Mouse (Mus musculus) adrenal gland, postnatal 4 days (tissue): Measurements from ENCODE around the gene Fasl. TPM values are rescaled to one million over a fixed set of nuclear protein-coding genes. Genes with fewer than 3 reads are reported as not detected.

Experiments used
- DNase-seq, 2 experiments: peaks; one replicate each; pipeline ENCODE4 v3.0.0; 2021 to 2022; ENCODE audit warnings: low spot score in 2 of 2, mixed read lengths in 2 of 2
- long read RNA-seq, 2 experiments: library from polyadenylated mRNA; stranded (forward); transcript quantifications; one replicate each; pipeline ENCODE4 v2.0.0; 2021
- total RNA-seq, 2 experiments: library from RNA; stranded (reverse); gene quantifications; 2 replicates each; pipeline ENCODE4 v1.2.3; 2021

The Fasl gene
- not detected for total RNA-seq
- long read RNA-seq, experiment 1 = 0 reads
- long read RNA-seq, experiment 2 = 0 reads

DNA sequence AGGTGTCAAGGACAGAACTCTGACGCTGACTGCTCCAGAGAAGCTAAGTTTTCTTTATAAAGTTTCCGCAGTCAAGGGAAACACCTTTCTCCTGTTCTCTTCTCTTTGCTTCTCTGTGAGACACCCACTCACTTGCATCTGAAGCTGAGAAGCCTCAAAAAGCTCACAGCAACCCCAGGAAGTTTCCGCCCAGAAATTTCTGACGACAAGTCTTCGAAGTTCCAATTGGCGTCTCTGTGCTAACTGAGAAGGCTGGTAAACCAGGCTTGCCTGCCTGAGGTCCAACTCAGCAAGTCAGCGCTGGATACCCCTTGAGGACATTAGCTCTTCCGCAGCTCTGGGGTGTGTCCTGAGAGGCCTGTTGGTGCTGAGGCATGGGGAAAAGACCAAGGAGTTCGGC, at the start of gene Fasl:
Gene Fasl (minus strand): TSS at position 157 of the 400 bp plus-strand sequence.
- no peak for DNase-seq

DNA sequence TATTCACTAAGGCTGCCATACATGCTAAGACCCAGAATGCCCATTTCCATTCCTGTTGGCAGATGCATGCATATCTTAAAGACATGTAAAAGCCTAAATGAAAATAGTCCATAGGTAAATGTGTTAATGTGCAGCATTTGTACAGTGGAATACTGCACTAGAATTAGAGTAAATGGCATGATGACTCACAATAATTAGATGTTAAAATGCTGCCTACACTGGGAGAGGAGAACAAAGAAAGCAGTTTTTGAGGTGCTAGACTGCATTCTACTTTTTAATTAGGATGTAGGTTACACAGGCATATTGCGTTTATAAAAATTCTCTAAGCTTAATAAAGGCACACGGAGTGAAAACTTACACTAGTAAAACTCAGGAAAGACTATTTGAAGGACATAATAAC, 38.4 kb upstream of the Fasl start:
- DNase-seq = no peak

DNA sequence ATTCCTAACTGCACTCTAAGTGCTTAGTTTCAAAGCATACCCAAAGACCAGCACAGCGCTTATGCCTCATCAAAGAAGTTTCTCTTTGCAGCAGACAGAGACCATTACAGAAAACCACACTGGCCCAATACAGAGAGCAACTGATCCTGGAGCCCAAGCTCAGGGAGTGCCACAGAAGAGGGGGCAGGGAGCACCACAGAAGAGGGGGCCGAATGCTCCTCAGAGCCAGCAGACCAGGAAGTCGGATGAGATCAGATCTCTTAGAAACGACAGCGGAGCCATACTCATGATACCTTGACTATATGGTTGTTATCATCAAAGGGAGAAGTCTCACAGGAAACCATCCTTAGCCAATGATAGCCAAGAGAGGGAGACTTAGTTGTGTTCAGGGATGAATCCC, 21.1 kb upstream of the Fasl start:
- DNase-seq = no peak

DNA sequence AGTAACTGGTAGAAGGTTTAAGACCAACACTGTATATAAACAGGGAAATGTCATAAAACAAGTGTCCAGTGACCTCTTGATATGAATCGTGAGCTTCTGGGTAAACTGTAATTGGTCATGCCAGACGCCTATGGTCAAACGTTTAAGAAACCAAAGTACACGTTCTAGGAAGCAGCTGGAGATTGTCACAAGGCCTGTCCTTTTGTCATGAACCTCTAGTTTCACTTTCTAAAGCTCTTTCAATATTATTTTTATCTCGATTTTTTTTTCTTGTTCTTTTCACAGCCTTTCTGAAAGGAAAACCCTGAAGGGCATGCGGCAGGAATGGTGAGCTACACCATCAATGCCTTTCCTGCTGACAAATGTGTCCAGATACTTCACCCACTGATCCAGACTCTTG, 20.7 kb upstream of the Fasl start:
- no peak for DNase-seq

DNA sequence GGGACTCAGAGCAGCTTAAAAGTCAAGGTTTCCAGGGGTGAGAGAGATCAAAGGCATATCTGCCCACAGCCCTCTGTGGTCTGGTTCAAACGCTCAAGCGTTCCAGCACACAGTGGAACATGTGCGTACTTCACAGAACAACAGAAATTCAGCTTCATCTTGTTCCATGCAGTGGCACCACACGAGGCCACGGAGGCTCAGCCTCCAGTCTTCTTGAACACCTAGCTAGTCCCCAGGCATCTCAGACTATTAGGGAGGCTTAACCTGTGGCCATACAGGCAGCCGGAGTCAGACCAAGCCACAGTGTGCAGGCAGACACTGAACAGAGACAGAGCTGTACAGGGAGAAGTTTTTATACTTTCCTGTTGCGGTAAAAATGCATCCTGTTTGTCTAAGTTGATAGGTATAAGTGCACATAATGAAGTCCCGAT, 16.3 kb upstream of the Fasl start:
- DNase-seq = no peak

DNA sequence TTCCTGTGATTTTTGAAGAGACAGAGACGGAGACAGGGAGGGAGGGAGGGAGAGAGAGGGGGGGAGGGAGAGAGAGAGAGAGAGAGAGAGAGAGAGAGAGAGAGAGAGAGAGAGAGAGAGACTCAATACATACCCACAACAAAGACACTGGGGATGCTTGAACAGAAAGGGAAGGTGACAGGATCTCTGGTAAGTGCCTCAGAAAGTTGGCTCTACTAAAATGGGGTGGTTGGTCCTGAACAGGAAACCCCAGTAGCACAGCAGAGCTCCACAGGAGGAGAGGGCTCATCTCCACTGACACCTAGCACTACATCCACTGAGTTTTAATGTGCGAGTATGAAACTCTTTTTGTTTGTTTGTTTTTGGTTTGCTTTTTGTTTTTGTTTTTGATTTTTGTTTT, 13.0 kb upstream of the Fasl start:
- DNase-seq = no peak

DNA sequence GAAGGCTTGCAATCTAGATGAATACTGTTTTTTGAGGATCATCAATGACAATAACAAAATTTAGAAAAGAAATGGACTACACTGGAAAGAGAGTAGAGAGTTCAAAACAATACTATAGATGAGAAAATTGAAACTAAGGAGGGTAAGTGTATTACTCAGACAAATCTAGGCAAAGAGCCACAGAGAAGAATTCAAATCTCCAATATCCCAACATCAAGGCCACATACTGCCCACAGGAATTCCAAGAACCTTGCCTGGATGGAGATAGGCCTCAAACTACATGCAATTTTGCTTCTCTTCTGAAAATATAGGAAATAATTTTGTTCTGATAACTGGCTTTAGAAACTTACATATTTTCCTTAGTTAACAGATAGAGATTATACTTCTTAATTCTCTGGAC, 12.0 kb upstream of the Fasl start:
- DNase-seq = no peak

DNA sequence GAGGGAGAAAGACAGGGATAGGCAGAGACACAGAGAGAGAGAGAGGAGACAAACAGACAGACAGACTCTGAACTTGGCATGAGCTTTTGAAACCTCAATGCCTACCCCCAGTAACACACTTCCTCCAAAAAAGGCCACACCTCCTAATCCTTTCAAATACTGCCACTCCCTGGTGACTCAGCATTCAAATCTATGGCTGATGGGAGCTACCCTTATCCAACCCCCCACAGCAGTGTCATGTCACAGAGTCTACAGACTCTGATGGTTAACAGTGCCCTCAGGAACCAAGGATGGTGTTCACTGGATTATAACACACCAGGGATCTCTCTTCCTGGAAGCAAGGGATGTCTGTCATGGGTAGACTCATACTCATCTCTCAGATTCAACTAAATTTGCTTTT, 11.5 kb upstream of the Fasl start:
- DNase-seq = no peak

DNA sequence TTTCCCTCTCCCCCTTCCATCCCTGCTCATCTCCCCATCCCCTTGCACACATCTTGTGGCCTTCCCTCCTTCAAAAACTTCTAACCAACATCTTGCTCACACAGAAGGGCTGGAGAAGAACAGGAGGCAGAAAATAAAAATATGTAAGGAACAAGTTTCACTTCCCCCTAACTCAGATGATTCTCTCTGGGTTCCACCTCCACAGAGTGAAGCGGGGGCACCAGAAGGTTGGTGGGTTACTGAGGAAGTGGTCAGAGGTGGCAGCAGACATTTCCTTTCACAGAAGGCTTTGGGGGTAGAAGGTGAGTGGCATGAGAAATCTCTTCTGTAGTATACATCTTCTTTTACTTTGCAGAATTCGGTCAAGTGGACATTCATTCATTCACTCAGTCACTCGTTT, 10.6 kb upstream of the Fasl start:
- no peak for DNase-seq

DNA sequence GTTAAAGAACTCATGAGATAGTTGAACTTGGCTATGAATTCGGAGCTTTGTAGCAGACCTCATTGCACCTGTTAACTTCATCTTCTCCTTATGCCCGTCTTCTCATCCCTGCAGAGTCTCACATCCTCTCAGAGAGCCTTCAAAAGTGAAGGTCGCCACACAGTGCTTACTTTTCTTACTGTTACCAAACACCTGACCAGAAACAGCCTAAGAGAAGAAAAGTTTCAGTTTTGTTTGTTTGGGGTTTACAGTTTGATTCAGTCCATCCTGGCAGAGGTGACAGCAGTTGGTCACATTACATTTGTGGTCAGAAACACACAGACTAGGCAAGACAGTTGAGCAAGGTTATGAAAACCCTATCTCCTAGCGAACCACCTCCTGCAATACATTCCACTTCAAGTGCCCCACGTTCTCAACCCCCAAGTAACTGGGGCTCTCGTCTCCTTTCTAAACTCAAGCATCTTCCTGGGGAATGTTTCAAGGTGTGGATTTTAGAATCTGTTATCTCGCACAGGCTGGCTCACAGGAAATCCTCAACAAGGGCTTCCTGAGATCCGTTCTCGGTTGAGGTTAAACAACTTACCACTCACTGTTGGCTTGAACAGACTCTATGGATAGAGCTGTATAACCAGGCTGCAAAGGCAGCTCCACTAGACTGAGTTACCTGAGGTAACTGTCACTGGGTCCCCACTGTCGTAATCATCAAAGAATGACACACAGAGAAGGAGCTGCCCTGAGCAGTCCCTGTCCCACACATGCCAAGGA, 6.3 kb upstream of the Fasl start:
- DNase-seq = no peak

DNA sequence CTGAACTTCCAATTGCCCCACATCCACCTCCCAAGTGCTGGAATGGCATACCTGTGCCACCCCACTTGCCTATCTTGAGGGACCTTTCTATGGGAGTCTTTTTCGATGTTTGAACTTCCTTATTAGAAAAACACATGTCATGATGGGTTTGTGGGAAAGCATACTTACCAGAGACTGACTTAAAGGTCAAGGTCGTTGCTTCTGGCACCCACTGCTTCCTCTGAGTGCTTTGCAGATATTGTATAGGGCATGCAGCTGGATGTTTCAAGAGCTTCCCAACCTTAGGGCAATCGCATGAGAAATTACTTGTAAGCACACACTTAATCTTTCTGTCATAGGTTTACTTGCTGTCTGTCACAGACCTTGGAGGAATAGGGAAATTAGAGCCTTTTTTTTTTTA, 5.0 kb upstream of the Fasl start:
- no peak for DNase-seq

DNA sequence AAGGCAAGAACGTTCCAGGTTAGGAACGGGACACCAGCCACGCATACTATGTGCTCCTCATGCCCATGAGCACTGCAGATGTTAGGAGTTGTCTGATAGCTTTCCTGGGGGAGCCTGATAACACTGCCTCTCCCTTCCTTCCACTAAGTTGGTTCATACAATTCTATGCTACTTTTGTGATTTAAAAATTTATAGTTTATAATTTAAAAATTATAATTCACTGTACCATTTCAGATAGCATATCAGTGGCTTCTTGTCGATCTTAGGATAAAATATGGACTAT, 4.3 kb upstream of the Fasl start:
- DNase-seq = no peak

DNA sequence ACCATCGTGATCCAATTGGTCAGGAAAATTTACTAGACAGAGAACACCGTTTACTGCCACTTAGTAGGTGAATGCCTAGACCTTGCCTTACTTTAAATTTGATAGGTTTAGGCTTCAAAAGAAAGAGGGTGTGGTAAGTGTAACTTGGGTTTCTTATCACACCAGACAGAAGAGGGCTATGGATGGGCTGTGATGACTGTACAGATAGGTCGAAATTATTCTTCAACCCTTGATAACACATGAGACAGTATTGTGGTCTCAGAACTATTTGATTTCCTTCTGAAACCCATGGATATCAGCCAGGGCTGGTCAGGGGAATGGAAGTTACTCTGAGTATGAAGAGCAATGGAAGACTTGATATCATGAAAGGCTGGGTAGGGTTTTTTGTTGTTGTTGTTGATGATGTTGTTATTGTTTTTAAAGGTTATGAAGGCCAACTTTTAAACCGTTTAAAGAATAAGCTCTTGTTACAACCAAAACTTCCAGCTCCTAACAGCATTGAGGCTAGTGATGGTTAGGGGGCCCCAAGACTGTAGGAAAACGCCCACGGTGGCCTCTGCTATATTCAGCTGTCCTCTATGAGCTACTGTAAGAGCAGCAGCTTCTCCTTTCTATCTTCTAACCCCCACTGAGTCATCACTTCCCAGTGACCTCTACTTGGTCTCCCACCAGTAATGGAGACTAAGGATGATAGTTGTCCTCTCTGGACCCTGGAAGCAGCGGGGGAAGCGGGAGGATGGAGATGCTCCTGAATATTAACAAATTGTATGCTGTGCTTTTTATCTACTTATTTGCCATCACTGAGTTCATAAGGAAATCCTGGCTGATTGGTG, 3.8 kb upstream of the Fasl start:
- no peak for DNase-seq

DNA sequence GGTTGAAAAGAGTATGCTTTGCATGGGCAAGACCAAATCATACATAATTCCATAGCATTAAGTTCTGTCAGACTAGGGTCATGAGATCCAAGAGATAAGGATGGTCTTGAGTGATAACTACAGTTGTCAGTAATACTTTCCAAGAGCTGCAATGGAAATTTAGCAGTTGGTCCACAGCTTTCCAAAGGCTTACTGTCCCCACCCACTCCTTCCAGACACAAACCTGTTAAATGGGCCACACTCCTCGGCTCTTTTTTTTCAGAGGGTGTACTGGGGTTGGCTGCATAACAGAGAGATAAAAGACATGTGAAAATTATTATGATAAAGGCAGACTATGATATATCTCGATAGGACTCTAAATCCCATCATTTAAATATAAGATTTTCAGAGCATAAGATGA, 5.6 kb downstream of the Fasl start:
- DNase-seq = no peak

DNA sequence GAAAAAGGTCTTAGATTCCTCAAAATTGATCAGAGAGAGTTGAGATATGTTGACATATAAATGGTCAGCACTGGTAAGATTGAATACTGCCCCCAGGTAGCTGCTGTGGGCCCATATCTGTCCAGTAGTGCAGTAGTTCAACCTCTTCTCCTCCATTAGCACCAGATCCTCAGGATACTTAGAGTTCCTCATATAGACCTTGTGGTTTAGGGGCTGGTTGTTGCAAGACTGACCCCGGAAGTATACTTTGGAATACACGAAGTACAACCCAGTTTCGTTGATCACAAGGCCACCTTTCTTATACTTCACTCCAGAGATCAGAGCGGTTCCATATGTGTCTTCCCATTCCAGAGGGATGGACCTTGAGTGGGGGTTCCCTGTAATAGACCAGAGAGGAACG, 6.7 kb downstream of the Fasl start:
- DNase-seq = no peak

DNA sequence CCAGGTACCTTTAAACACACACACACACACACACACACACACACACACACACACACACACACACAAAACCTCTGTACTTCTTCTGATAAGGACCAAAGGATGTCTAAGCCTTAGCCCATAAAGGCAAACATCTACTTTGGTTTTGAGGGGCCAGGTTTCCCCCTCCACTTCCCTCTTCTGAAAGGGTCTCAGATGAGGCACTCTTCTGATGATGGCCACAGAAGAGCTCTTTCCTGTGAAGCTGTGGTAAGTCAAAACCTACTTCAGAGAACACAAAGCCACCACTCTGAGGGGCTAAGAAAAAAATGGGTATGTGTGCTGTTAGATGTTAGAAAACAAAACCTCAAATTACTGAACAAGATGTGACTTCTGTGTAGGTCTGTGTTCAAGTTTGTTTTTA, 9.2 kb downstream of the Fasl start:
- no peak for DNase-seq

DNA sequence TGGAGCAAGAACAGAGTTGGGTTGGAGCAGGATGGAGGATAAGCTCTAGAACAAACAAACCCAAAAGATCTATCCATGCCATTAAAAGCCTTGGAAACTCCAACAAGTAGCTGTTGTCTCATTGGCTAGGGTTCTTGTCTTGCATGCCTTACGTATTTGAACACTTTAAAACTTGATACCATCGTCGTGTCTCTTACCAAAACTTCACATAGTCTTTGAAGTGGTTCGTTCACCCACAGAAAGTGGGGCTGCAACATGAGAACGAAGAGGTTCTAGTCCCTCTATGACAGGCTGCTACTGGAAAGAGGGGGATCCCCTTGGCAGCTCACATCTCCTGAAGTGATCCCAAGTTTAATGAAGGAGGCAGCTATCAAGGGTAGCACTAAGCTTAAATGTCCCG, 13.1 kb downstream of the Fasl start:
- DNase-seq = no peak

DNA sequence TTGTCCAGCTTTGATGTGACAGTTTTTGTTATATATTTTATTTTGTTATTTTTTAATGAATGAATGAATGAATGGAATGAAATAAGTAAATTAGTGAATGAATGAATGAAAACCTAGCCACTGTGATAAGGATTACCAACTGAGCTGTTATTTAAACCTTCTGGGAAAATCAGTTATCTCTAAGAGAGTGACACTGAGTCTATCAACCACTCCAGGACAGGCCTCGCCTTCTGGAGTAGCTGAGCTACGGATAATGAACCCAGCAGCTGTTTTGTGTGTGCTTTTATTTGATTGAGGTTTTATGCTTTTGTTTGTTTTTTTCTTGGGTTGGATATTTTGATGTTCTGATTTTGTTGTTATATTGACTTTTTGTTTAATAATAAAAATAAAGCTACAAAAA, 17.0 kb downstream of the Fasl start:
- DNase-seq = no peak

DNA sequence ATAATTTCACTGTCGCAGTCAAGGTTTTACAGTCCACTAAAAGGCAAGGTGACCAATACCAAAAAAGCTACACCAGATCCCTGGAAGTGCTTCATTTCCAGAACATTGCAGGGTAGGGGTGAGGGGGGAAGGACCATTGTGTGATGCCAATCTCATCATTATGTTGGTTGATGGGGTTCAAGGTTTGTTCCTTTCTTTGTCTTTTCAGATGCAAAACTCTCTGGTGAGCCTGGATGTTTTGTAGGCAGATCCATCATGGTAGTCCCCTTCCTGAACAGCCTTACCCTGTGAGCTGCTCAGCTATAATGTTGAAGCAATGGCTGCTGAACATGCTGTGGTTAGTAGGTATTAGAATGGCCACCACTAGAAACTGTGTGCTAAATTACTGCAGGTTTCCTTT, 19.0 kb downstream of the Fasl start:
- DNase-seq = no peak

DNA sequence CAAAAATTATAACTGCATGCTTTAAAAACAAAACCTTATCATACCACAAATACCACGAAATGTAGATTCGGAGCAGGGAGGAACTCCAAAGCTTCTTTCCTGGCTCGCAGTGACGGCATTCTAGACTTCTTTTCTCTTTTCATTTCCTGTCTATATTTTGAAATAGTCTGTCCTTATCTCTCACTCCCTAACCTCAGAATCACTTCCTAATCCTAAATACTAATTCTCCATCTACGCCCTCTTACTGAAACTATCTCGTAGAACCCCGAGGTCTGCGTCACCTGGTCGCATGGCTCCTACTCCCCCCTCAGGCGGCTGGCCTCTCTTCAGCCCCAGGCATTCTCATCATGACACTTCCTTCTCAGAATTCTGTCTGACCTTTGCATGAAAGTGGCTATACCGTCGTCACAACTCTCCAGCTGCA, 21.2 kb downstream of the Fasl start:
- DNase-seq = no peak

DNA sequence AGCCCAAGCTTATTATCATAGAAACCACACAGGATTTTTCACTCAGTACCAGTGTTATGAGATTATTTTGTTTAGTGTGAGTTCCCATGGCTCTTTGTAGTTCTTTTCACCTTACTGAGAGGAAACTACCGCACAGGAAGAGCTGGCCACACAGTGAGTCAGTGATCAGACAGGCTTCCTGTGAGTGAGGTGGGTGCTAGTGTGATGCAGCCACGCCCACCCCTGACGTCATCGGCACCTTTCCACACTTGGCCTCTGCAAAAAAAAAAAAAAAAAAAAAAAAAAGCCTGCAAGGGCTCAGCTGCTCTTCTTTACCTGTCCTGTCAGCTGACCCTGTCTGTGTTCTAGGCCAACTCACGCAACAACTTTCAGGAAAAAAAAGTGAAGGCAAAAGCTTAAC, 21.6 kb downstream of the Fasl start:
- no peak for DNase-seq

DNA sequence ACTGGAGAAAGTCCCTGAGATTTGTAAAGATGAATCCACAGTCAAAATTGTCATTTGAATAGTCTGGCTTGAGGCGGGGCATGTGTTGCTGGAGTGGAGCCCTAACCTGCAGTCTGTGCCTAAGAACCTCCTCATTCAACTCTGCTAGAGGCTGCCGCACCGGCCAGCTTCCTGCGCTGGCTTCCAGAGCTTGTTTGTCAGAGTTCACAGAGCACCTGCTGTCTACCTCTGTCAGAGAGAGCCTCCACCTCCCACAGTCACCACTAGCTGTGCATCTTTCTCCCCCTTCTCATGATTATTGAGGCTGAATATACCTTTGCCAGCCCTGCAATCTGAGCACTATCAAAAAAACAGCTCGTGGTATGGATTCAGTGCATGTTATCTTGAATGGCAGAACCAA, 22.4 kb downstream of the Fasl start:
- no peak for DNase-seq

DNA sequence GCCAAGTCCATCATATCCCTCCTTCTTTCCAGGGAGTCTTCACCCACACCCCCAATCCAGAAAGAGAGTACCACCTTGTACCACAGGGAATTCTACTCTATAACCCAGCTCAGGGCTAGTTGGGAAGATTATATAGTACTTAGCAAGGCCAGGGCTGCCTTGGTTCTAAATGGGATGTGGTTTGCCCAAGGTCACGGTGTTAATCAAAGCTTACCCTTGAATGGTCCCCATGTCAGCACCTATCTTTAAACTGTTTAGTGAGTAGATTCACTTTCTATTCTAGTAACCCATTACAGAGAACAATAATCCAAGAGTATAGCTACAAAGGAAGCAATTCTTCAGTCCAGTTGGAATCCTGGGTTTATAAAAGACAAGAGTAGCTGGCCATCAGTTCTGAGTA, 23.3 kb downstream of the Fasl start:
- DNase-seq = no peak
